Mouse (Mus musculus) intestine, embryonic 15.5 days (tissue): ENCODE measurements around the gene Myo1b. TPM values are rescaled to one million over a fixed set of nuclear protein-coding genes. Genes with fewer than 3 reads are reported as not detected.
A peak's percentile ranks its signal among the peaks of the same experiment; 100 is the strongest.

Source experiments
- ATAC-seq: fragments of 200-750 bp; cut with Nextera tagmentation; 2 replicates; pipeline ENCODE4 v1.8.0; 2017; ENCODE audit warnings: moderate TSS enrichment, moderate library complexity
- H3K27ac ChIP-seq: fragments of 300-500 bp; sonication (generic); 2 replicates; pipeline ENCODE4 v1.5.1; 2015; ENCODE audit warnings: mild to moderate bottlenecking, inconsistent platforms
- H3K27me3 ChIP-seq: fragments of 300-500 bp; sonication (generic); replicated peaks from 2 replicates; pipeline ENCODE4 v1.6.1; 2015; ENCODE audit warnings: inconsistent platforms
- H3K36me3 ChIP-seq: fragments of 300-500 bp; sonication (generic); 2 replicates; pipeline ENCODE4 v1.6.1; 2015; ENCODE audit warnings: inconsistent platforms
- H3K4me1 ChIP-seq: fragments of 300-500 bp; sonication (generic); replicated peaks from 2 replicates; pipeline ENCODE4 v1.6.1; 2015; ENCODE audit warnings: inconsistent platforms
- H3K4me2 ChIP-seq: fragments of 300-500 bp; sonication (generic); replicated peaks from 2 replicates; pipeline ENCODE4 v1.6.1; 2015; ENCODE audit warnings: mild to moderate bottlenecking, inconsistent platforms
- H3K4me3 ChIP-seq: fragments of 300-500 bp; sonication (generic); replicated peaks from 2 replicates; pipeline ENCODE4 v1.5.1; 2015; ENCODE audit warnings: inconsistent platforms
- H3K9ac ChIP-seq: fragments of 300-500 bp; sonication (generic); 2 replicates; pipeline ENCODE4 v1.6.1; 2015; ENCODE audit warnings: inconsistent platforms
- H3K9me3 ChIP-seq: fragments of 300-500 bp; sonication (generic); 2 replicates; pipeline ENCODE4 v1.6.1; 2016; ENCODE audit warnings: inconsistent platforms
- WGBS: fragments of 180-500 bp; shearing (Covaris S2); methylation state at CpG from one replicate; pipeline ENCODE4 v1.1.7; 2015; 5-methylcytosine and 5-hydroxymethylcytosine counted together
- polyA plus RNA-seq: library from polyadenylated mRNA; unstranded; fragments of >200 nt; fragmentation: Nextera tagmentation; extraction: Ambion mirVana; gene quantifications from 2 replicates; pipeline ENCODE4 v1.2.1, GENCODE M21; 2015

Gene Myo1b
- polyA plus RNA-seq, result 45.8 and 54.0 TPM in 2 replicates

DNA sequence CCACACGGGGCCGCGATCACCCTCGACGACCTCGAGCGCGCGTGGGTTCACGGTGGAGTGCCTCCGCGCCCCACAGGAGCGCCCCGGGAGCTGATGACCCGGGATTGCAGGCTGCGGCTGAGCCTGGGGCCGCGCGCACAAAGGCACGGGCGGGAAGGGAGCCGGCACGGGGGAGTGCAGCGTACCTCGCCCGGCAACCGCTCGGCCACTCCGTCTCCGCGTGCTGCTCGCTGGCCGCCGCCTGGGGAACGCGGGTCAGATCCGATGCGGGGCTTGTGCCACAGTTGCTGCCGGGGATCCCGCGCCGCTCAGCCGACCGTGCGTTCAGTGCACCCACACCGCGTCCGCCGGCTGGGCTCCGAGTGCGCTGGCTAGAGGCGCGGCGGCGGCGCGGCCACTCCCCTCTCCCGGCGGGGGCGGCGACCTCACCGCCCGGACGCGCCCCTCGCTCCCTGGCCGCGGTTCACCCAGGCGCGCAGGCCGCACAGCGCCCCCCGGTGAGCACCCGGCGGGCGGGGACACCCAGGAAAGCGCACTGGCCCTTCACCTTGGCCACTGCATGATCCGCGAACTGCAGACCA, at the start of gene Myo1b:
Gene Myo1b (minus strand): TSS at position 496 of the 581 bp plus-strand sequence.
- peak within 1 kb of the TSS; percentile 89 for H3K4me3 ChIP-seq
- no peaks in the 10 kb centered on the region for H3K36me3 ChIP-seq
- no peaks in the 10 kb centered on the region for H3K27me3 ChIP-seq
- peak within 1 kb of the TSS; percentile 83 for H3K4me2 ChIP-seq
- under 1% methylated on average over 78 of the region's 79 CpGs for WGBS
- peaks cover 5% of the 10 kb centered on the region for H3K4me1 ChIP-seq
- H3K9ac ChIP-seq, result peak within 1 kb of the TSS; percentile 92
- H3K9me3 ChIP-seq, result no peaks in the 10 kb centered on the region
- peak; percentile 95 for ATAC-seq
- H3K27ac ChIP-seq, result peak within 1 kb of the TSS; percentile 88

DNA sequence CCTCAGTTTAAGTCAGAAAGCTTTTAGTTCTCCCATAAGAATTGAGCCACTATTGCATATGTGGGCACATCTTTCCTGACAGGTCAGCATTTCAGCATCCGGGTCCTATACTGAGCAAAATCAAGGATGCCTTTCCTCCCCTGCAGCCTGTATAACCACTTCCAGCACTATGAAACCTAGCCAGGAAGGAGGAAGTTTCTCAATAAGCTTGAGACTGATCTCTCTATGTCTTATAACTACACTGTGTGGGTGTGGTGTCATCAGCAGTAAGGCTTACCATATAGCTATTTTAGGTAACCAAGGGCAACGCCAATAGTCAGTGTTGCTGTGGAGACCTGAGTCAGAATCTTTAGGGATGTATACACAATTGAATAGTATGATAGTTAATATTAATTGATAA, 48.8 kb upstream of the Myo1b start:
- Histone ChIP-seq H3K27ac (no peak overlapping the region), H3K36me3 (no peaks in the 10 kb centered on the region), H3K4me3 (no peak overlapping the region), H3K4me1 (no peaks in the 10 kb centered on the region), H3K9me3 (no peaks in the 10 kb centered on the region), H3K9ac (no peak overlapping the region), H3K27me3 (no peaks in the 10 kb centered on the region), H3K4me2 (no peak overlapping the region)
- ATAC-seq, result no peak
- 87% methylated on average over 2 of the region's 2 CpGs for WGBS

DNA sequence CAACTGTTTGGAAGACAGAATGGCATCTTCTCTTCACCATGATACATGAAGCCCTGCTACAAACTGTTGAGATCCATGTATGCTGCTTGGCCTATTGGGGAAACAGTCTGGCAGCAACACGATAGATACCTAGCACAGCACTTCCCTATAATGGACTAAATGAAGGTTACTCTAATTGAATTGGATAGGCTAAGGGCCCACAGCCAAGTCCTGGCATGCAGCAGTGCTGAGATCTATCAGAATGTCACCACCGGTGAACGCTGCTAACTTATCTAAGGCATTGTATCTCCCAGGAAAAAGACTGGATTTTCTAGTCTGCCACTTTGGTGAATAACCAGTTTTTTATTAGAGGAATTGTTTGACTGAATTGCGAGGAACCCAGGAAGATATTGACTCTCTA, 31.2 kb upstream of the Myo1b start:
- no peak for ATAC-seq
- Histone ChIP-seq H3K36me3 (no peaks in the 10 kb centered on the region), H3K4me3 (no peak overlapping the region), H3K9ac (no peak overlapping the region), H3K4me2 (no peak overlapping the region), H3K4me1 (no peaks in the 10 kb centered on the region), H3K9me3 (no peaks in the 10 kb centered on the region), H3K27ac (no peak overlapping the region), H3K27me3 (no peaks in the 10 kb centered on the region)
- WGBS, result 70% methylated on average over 4 of the region's 4 CpGs

DNA sequence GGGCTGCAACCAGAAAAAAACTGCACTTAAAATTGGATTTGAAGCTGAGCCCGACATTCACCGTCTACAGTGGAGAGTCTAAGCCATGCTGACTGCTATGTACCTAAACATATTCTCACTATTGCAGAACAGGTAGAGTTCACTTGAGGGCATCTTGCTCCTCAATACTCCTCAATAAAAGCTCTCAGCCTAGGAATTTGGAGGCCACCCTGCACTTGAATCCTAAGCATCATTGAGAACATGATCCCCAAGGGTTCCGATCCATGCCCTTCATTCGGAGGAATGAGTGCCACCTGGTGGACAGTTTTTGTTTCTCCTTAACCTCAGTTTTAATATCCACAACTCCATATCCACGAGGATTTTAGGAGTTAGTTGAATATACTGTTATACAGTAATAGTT, 28.9 kb upstream of the Myo1b start:
- no peaks in the 10 kb centered on the region for H3K9me3 ChIP-seq
- H3K4me1 ChIP-seq, result no peaks in the 10 kb centered on the region
- WGBS, result 41% methylated on average over 5 of the region's 5 CpGs
- H3K27ac ChIP-seq, result no peak overlapping the region
- no peak overlapping the region for H3K4me2 ChIP-seq
- no peak overlapping the region for H3K9ac ChIP-seq
- no peak for ATAC-seq
- H3K4me3 ChIP-seq, result no peak overlapping the region
- no peaks in the 10 kb centered on the region for H3K27me3 ChIP-seq
- H3K36me3 ChIP-seq, result no peaks in the 10 kb centered on the region

DNA sequence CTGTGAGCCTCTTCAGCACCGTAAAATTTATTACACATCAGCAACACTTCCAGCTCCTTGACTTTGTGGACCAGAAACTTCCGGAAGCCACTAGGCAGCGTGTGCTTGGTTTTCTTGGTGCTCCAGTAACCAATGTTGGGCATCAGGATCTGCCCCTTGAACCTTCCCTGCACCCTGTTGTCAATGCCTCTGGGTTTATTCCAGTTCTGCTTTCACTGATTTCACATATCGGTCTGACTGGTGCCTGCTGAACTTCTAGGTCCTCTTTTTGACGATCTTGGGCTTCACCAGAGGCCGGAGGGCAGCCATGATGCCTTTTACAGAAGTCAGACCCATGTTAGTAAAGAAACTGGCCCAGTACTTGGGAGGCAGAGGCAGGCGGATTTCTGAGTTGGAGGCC, 22.5 kb upstream of the Myo1b start:
- Histone ChIP-seq H3K27me3 (no peaks in the 10 kb centered on the region), H3K4me1 (0 out of 2 replicates have a peak, but pooled peaks cover 3% of the 10 kb centered on the region), H3K36me3 (no peaks in the 10 kb centered on the region), H3K4me3 (no peak overlapping the region), H3K27ac (no peak overlapping the region), H3K9ac (no peak overlapping the region), H3K9me3 (no peaks in the 10 kb centered on the region), H3K4me2 (no peak overlapping the region)
- ATAC-seq, result no peak
- 90% methylated on average over 7 of the region's 7 CpGs for WGBS

DNA sequence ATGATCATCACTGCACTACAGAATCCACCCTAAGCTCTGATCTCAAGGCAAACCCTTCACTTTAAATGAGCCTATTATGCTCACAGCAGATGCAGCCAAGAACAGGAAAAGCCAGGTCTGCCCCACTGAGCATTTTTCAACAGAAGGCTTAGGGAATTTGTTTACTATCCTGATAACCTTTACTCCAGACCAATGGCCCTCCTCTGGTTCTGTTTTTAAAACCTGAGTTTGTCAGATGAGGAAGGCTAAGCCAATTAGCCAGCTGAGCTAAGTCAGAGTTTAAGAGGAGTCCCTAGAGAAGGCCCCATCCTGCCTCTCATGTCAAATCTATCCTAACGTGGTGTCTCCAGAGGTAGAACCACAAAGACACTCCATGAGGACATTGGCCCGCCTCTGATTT, 19.1 kb upstream of the Myo1b start:
- Histone ChIP-seq H3K36me3 (no peaks in the 10 kb centered on the region), H3K9me3 (no peaks in the 10 kb centered on the region), H3K27me3 (no peaks in the 10 kb centered on the region), H3K27ac (0 out of 2 replicates have a peak overlapping the region, but pooled peaks have one; percentile 28), H3K4me1 (0 out of 2 replicates have a peak, but pooled peaks cover 3% of the 10 kb centered on the region), H3K4me2 (no peak overlapping the region), H3K4me3 (no peak overlapping the region), H3K9ac (no peak overlapping the region)
- no peak for ATAC-seq
- WGBS, result 43% methylated on average over 2 of the region's 2 CpGs

DNA sequence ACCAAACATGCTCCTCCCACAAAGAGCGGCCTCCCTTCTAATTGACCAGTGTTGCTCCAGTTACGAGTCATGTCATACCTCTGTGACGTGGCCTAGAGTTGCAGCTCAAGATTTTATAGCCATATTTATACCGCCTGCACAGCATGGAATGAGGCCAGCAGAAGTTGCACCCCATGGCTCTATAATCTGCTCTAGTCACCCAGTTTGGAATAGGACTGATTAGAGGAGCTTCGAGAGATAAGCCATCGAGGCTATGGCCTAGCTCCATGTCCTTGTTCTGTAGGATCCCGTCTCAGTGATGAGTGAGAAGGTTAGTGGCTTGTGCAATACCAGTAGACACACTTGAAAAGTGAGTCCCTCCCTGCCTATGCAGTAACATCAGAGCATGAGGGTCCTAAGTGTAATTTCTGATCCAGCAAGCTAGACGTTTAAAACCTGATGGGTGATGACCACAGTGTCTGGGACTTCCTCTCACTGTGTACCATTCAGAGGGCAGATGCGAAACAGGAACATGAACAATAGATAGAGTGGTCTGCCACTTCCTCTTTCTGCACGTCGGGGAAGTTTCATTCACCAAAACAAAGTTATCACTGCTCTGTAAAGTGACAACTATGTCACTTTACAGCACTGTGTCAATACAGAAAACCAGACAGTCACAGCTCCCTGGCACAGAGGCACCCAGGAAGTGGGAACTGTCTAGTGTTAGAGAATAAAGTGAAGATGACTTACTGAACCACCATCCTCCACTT, 18.5 kb upstream of the Myo1b start:
- H3K9ac ChIP-seq, result no peak overlapping the region
- no peaks in the 10 kb centered on the region for H3K9me3 ChIP-seq
- 0 out of 2 replicates have a peak, but pooled peaks cover 3% of the 10 kb centered on the region for H3K4me1 ChIP-seq
- no peak overlapping the region for H3K4me3 ChIP-seq
- H3K27me3 ChIP-seq, result no peaks in the 10 kb centered on the region
- ATAC-seq, result peak; percentile 47; the same call in 1 of the 2 replicates
- H3K27ac ChIP-seq, result 0 out of 2 replicates have a peak overlapping the region, but pooled peaks have one; percentile 28
- H3K4me2 ChIP-seq, result no peak overlapping the region
- 64% methylated on average over 11 of the region's 11 CpGs for WGBS
- no peaks in the 10 kb centered on the region for H3K36me3 ChIP-seq

DNA sequence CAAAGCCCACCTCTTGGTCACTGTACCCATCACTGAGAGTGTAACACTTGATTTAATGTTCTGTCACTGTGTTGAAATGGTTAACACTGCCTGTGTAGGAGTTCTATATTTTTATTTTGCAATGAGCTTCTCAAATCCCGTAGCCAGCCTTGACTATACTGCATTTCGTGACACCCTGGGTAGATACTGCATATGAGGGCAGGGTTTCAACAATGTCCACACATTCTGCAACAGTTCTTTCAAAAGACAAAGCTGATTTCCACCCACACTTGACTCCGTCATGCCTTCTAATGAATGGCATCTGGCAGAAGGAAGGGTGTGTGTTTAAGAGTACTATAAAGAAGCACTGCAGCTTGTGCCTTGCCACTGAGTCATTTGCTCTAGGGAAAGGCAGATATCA, 17.0 kb upstream of the Myo1b start:
- no peak overlapping the region for H3K27ac ChIP-seq
- no peak overlapping the region for H3K9ac ChIP-seq
- H3K9me3 ChIP-seq, result no peaks in the 10 kb centered on the region
- no peaks in the 10 kb centered on the region for H3K36me3 ChIP-seq
- 84% methylated on average over 3 of the region's 3 CpGs for WGBS
- no peak overlapping the region for H3K4me2 ChIP-seq
- no peaks in the 10 kb centered on the region for H3K27me3 ChIP-seq
- no peak for ATAC-seq
- 0 out of 2 replicates have a peak, but pooled peaks cover 3% of the 10 kb centered on the region for H3K4me1 ChIP-seq
- no peak overlapping the region for H3K4me3 ChIP-seq

DNA sequence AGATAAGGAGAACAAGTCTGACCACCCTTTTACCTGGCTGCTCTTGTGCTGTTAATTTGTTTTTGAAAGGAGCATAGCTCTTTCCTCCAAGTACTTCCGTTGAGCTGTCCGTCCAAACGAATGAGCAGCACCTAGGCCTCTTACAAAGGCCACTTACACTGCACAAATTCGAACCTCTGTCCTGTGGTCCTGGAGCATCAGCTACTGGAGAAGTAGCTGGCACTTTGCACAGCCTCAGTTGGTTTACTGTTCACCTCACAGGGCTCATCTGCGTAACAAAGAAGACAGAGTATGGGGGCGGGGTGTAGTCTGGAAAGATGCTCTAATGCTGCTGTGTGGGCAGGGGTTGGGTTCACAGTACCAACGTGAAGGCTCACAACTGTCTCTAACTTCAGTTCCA, 15.7 kb upstream of the Myo1b start:
- H3K27ac ChIP-seq, result no peak overlapping the region
- no peaks in the 10 kb centered on the region for H3K9me3 ChIP-seq
- H3K4me2 ChIP-seq, result no peak overlapping the region
- no peak overlapping the region for H3K4me3 ChIP-seq
- ATAC-seq, result no peak; the same call in 1 of the 2 replicates
- no peak overlapping the region for H3K9ac ChIP-seq
- no peaks in the 10 kb centered on the region for H3K36me3 ChIP-seq
- 61% methylated on average over 7 of the region's 7 CpGs for WGBS
- no peaks in the 10 kb centered on the region for H3K27me3 ChIP-seq
- H3K4me1 ChIP-seq, result 0 out of 2 replicates have a peak, but pooled peaks cover 3% of the 10 kb centered on the region

DNA sequence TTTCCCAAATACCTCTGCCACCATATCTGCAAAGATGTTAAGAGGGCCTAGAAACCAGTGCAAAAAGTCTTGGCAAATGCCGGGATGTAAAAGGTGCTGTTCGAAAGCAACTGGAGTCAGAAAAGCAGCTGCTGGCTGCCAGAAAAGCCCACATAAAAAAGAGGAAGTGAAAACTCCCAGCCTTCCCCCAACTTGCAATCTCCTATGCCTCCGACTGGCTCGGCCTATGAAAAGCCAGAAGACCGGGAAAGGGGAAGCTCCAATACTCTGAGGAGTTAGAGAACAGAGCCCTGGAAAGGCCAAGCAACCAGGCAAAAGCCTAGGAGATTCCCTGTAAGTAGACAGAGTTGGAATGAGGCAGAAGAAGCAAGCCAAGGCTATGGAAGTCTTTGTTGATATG, 14.7 kb upstream of the Myo1b start:
- ATAC-seq, result no peak

DNA sequence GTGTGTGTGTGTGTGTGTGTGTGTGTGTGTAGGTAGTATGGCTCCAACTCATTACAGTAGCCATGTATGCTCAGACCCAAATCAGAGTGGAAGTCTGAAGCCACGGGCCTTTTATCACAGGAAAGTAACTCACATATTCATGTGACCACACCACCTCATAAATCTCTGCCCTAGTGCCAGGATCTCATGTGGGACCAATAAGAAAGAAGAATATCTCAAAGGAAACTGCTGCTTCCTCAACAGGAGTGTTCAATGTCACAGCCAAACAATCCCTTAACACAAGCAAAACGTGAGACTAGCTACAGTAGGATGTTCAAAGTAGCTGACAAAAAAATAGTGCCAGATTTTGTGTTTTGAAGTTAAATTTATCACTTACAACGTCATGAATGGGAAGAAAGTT, 13.7 kb upstream of the Myo1b start:
- Histone ChIP-seq H3K9me3 (no peaks in the 10 kb centered on the region), H3K4me1 (0 out of 2 replicates have a peak, but pooled peaks cover 3% of the 10 kb centered on the region), H3K27ac (no peak overlapping the region), H3K36me3 (no peaks in the 10 kb centered on the region), H3K9ac (no peak overlapping the region), H3K4me3 (no peak overlapping the region), H3K27me3 (no peaks in the 10 kb centered on the region), H3K4me2 (no peak overlapping the region)
- WGBS, result 56% methylated on average over 3 of the region's 3 CpGs
- ATAC-seq, result no peak

More for the DNA sequence above, 14.7 kb upstream of the Myo1b start:
- Histone ChIP-seq H3K36me3 (no peaks in the 10 kb centered on the region), H3K4me1 (0 out of 2 replicates have a peak, but pooled peaks cover 3% of the 10 kb centered on the region), H3K27me3 (no peaks in the 10 kb centered on the region), H3K9me3 (no peaks in the 10 kb centered on the region), H3K4me3 (no peak overlapping the region), H3K27ac (no peak overlapping the region), H3K4me2 (no peak overlapping the region), H3K9ac (no peak overlapping the region)
- 56% methylated on average over 5 of the region's 5 CpGs for WGBS

DNA sequence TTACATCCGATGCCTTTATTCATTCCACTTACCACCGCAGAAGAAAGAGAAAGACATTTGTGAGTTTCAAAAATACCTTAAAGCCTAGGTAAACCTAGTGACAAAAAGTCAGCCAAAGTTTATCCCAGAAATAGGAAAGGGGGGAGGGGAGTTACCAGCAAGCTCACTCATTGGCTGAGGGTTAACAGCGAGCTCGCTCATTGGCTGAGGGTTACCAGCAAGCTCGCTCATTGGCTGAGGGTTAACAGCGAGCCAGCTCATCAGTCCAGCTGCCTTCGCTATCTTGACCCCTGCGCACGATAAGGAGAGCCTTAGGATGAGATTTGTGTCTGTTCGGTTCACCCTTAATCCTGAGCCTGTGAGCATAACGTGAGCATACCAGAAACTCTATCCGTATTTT, 6.9 kb upstream of the Myo1b start:
- peak overlapping the region; percentile 36 for H3K4me2 ChIP-seq
- no peaks in the 10 kb centered on the region for H3K9me3 ChIP-seq
- ATAC-seq, result 0 out of 2 replicates have a peak, but pooled peaks have one; percentile 62
- H3K9ac ChIP-seq, result no peak overlapping the region
- H3K27me3 ChIP-seq, result no peaks in the 10 kb centered on the region
- H3K4me3 ChIP-seq, result no peak overlapping the region
- H3K36me3 ChIP-seq, result no peaks in the 10 kb centered on the region
- H3K4me1 ChIP-seq, result no peaks in the 10 kb centered on the region
- 23% methylated on average over 12 of the region's 12 CpGs for WGBS
- no peak overlapping the region for H3K27ac ChIP-seq
